Mouse (Mus musculus): ENCODE data around the gene Gm47969. TPM values are rescaled to one million over a fixed set of nuclear protein-coding genes. Genes with fewer than 3 reads are reported as not detected.

The Gm47969 gene
- polyA plus RNA-seq, 1 experiment from 2014 or later: not detected

GRCm38 (mm10) chr1:83091268-83091667, 46.5 kb downstream of the Gm47969 start:
- no peaks in the 10 kb centered on the region for H3K9me3 ChIP-seq (replicated peaks; ENCODE audit: control insufficient read depth, low read length)
- no peak overlapping the region for H3K4me3 ChIP-seq (ENCODE audit: low read depth, low read length)
- no peak overlapping the region for H3K9ac ChIP-seq (ENCODE audit: low read depth, low read length)
- H3K4me1 ChIP-seq (ENCODE audit: control insufficient read depth, insufficient read depth, low read length): no peaks in the 10 kb centered on the region
- no peak overlapping the region for H3K4me2 ChIP-seq
- WGBS (ENCODE audit: insufficient replicate concordance): 46% methylated on average over 3 of the region's 3 CpGs
- no peaks in the 10 kb centered on the region for H3K27me3 ChIP-seq (ENCODE audit: control insufficient read depth, insufficient read depth, low read length)
- H3K27ac ChIP-seq (ENCODE audit: low read depth, low read length): no peak overlapping the region
- ATAC-seq (replicated peaks; ENCODE audit: insufficient number of reproducible peaks, low FRiP score, low TSS enrichment): no peak
- H3K36me3 ChIP-seq (ENCODE audit: control insufficient read depth, insufficient read depth, low read length): no peaks in the 10 kb centered on the region

Other genes starting within 250 kb of the Gm47969 start
- gene Agfg1, start 205.4 kb upstream of the Gm47969 start, polyA plus RNA-seq (2014; fragmentation: Nextera tagmentation; extraction: Ambion mirVana): 42.2 and 43.8 TPM in 2 replicates
- gene A030005L19Rik, start 131.6 kb upstream of the Gm47969 start, polyA plus RNA-seq (2014; fragmentation: Nextera tagmentation; extraction: Ambion mirVana): 0.38 and 0.40 TPM in 2 replicates
- gene A030014E15Rik, start 120.0 kb upstream of the Gm47969 start, polyA plus RNA-seq (2014; fragmentation: Nextera tagmentation; extraction: Ambion mirVana): not detected in 2 replicates
- not detected in 2 replicates for gene Gm6217, start 113.5 kb upstream of the Gm47969 start, polyA plus RNA-seq (2014; fragmentation: Nextera tagmentation; extraction: Ambion mirVana)
- gene A030003K21Rik, start 101.5 kb upstream of the Gm47969 start, polyA plus RNA-seq (2014; fragmentation: Nextera tagmentation; extraction: Ambion mirVana): not detected in 2 replicates
- not detected in 2 replicates for gene Gm7544, start 88.9 kb upstream of the Gm47969 start, polyA plus RNA-seq (2014; fragmentation: Nextera tagmentation; extraction: Ambion mirVana)
- not detected in 2 replicates for gene Gm47955, start 84.6 kb upstream of the Gm47969 start, polyA plus RNA-seq (2014; fragmentation: Nextera tagmentation; extraction: Ambion mirVana)
- not detected in 2 replicates for gene Gm47959, start 44.4 kb upstream of the Gm47969 start, polyA plus RNA-seq (2014; fragmentation: Nextera tagmentation; extraction: Ambion mirVana)
- gene Slc19a3, start 6.5 kb upstream of the Gm47969 start, polyA plus RNA-seq (2014; fragmentation: Nextera tagmentation; extraction: Ambion mirVana): 1.7 and 2.0 TPM in 2 replicates
- not detected in 2 replicates for gene Krtap28-10, start 2.5 kb upstream of the Gm47969 start, polyA plus RNA-seq (2014; fragmentation: Nextera tagmentation; extraction: Ambion mirVana)
- not detected in 2 replicates for gene A030005K14Rik, start 14.4 kb downstream of the Gm47969 start, polyA plus RNA-seq (2014; fragmentation: Nextera tagmentation; extraction: Ambion mirVana)
- gene Krtap28-13, start 16.0 kb downstream of the Gm47969 start, polyA plus RNA-seq (2014; fragmentation: Nextera tagmentation; extraction: Ambion mirVana): 0.16 and 0.68 TPM in 2 replicates
- gene Ccl20, start 71.8 kb downstream of the Gm47969 start, polyA plus RNA-seq (2014; fragmentation: Nextera tagmentation; extraction: Ambion mirVana): 0.43 TPM in 1 of 2 replicates, not detected in the other
- 0.25 TPM in 1 of 2 replicates, not detected in the other for gene Daw1, start 114.8 kb downstream of the Gm47969 start, polyA plus RNA-seq (2014; fragmentation: Nextera tagmentation; extraction: Ambion mirVana)

Measured in heart, embryonic 11.5 days (tissue).